Mouse (Mus musculus) small intestine, adult 2 months (tissue): ENCODE data around the gene Mettl24. TPM values are rescaled to one million over a fixed set of nuclear protein-coding genes. Genes with fewer than 3 reads are reported as not detected.

Experiments
- H3K27ac ChIP-seq: fragments of 200-500 bp; 2 replicates; pipeline ENCODE4 v1.5.1; 2012; ENCODE audit warnings: low read depth, low read length, control low read depth, inconsistent platforms; ENCODE audit not compliant: insufficient read depth
- H3K27me3 ChIP-seq: fragments of 200-500 bp; 2 replicates; pipeline ENCODE4 v1.6.1; 2012; ENCODE audit warnings: mild to moderate bottlenecking, moderate library complexity, low read length, inconsistent platforms; ENCODE audit not compliant: control insufficient read depth, insufficient read depth
- H3K36me3 ChIP-seq: fragments of 200-500 bp; 2 replicates; pipeline ENCODE4 v1.6.1; 2012; ENCODE audit warnings: mild to moderate bottlenecking, low read length, control low read depth, inconsistent platforms; ENCODE audit not compliant: control insufficient read depth, insufficient read depth
- H3K4me1 ChIP-seq: fragments of 200-500 bp; 2 replicates; pipeline ENCODE4 v1.6.1; 2012; ENCODE audit warnings: low read length, inconsistent platforms, mixed read lengths; ENCODE audit not compliant: control insufficient read depth, insufficient read depth, insufficient read length
- H3K4me3 ChIP-seq: fragments of 200-500 bp; 2 replicates; pipeline ENCODE4 v1.5.1; 2012; ENCODE audit warnings: low read depth, mild to moderate bottlenecking, control low read depth, inconsistent platforms, low read length, moderate library complexity
- CTCF ChIP-seq: fragments of 200-500 bp; IDR thresholded peaks from 2 replicates; pipeline ENCODE4 v1.5.1; 2012; ENCODE audit warnings: low read depth, mild to moderate bottlenecking, control low read depth, inconsistent platforms, low read length, moderate library complexity, mixed read lengths; ENCODE audit not compliant: insufficient replicate concordance, insufficient read length; ENCODE audit errors: extremely low read depth
- POLR2A ChIP-seq: fragments of 200-500 bp; IDR thresholded peaks from 2 replicates; pipeline ENCODE4 v1.6.1; 2012; ENCODE audit warnings: low read depth, mild to moderate bottlenecking, control low read depth, inconsistent platforms, low read length, moderate library complexity
- WGBS: fragments of 180-500 bp; shearing (Covaris S2); methylation state at CpG from one replicate; pipeline ENCODE4 v1.1.7; 2018; 5-methylcytosine and 5-hydroxymethylcytosine counted together
- polyA plus RNA-seq: library from polyadenylated mRNA; depleted of rRNA; stranded (reverse); fragments of >200 nt; gene quantifications from 2 replicates; pipeline ENCODE4 v1.2.3, GENCODE M21; 2012

The Mettl24 gene
- polyA plus RNA-seq, 1 experiment = 2.0 TPM

- H3K36me3 ChIP-seq = no peaks in the 10 kb centered on the region
- TF ChIP-seq CTCF (no peak), POLR2A (no peak)
- no peak overlapping the region for H3K27ac ChIP-seq
- H3K27me3 ChIP-seq = no peaks in the 10 kb centered on the region
- H3K4me3 ChIP-seq = no peak overlapping the region
- H3K4me1 ChIP-seq = peaks cover 2% of the 10 kb centered on the region; the same call in 1 of the 2 replicates
Observed at GRCm38 (mm10) chr10:40668640-40669039, 14.4 kb upstream of the Mettl24 start.

GRCm38 (mm10) chr10:40672587-40673296 is 10.3 kb upstream of the Mettl24 start:
- no peak for TF ChIP-seq POLR2A
- no peak for TF ChIP-seq CTCF
- Histone ChIP-seq H3K4me1 (peaks cover 2% of the 10 kb centered on the region; the same call in 1 of the 2 replicates), H3K4me3 (no peak overlapping the region), H3K27ac (no peak overlapping the region), H3K36me3 (no peaks in the 10 kb centered on the region), H3K27me3 (no peaks in the 10 kb centered on the region)
- 76% methylated on average over 8 of the region's 8 CpGs for WGBS

GRCm38 (mm10) chr10:40673297-40673665 is 9.8 kb upstream of the Mettl24 start:
- Histone ChIP-seq H3K4me3 (no peak overlapping the region), H3K4me1 (no peaks in the 10 kb centered on the region; the same call in 1 of the 2 replicates), H3K27me3 (no peaks in the 10 kb centered on the region), H3K36me3 (no peaks in the 10 kb centered on the region), H3K27ac (no peak overlapping the region)
- WGBS = 75% methylated on average over 7 of the region's 7 CpGs
- TF ChIP-seq POLR2A = no peak
- TF ChIP-seq CTCF = no peak

DNA sequence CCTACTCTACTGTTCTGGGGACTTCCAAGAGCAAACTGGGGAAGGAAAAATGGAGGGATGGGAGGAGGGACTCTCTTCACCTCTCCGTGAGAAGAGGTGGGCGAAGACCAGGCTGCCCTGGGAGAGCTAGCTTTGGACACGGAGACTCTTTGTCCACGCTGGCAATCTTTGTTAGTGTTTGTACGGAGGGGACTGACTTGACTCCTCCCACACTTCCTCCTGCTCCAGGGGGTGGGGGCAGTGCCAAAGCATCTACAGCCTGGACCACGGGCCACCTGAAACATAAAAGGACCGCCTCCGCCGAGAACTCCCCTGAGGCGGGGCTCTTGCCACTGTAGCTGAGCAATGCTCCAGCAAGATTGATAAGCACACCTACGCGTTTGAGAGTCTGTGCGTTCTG is 8.9 kb upstream of the Mettl24 start:
- H3K36me3 ChIP-seq = no peaks in the 10 kb centered on the region
- H3K27me3 ChIP-seq = no peaks in the 10 kb centered on the region
- no peak overlapping the region for H3K27ac ChIP-seq
- no peak for TF ChIP-seq CTCF
- TF ChIP-seq POLR2A = no peak
- 13% methylated on average over 13 of the region's 13 CpGs for WGBS
- no peaks in the 10 kb centered on the region for H3K4me1 ChIP-seq
- H3K4me3 ChIP-seq = no peak overlapping the region

DNA sequence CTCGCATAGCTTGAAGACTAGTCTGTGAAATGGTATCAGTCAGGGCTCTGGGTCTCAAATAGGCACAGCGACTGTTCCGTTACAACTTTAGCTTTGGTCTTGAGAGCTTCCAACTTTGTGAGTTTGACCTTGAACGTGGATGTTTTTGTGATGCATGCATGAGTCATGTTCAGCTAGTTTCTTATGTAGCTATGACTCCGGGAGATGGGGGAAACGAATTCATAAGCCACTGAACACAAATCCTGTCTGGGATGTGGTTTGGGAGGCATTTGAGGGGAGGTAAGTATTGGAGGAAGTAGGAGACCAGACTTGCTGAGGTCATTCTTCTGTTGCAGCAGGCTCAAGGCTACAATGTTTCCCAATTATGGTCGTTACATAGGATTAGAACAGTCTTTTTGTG is 7.2 kb upstream of the Mettl24 start:
- no peaks in the 10 kb centered on the region for H3K4me1 ChIP-seq
- H3K27me3 ChIP-seq = no peaks in the 10 kb centered on the region
- no peaks in the 10 kb centered on the region for H3K36me3 ChIP-seq
- TF ChIP-seq POLR2A (no peak), CTCF (no peak)
- H3K4me3 ChIP-seq = no peak overlapping the region
- H3K27ac ChIP-seq = no peak overlapping the region
- 75% methylated on average over 7 of the region's 7 CpGs for WGBS

DNA sequence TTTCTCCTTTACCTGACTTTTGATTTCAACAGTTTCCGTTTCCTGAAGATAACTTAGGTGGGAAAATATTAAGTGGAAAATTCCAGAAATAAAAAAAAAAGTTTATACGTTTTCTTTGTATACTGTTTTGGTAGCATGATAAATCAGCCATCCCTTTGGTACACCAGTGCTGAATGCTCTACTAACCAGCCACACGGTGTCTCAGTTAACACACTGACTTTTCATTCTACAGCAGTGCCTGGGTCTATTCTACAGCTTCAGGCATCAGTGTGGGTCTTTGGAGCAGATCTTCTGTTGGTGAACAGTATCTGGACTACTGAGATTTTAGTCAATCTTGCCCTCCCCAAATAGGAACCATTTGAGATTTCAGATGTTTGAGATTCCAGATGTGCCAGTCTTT is 4.6 kb upstream of the Mettl24 start:
- 75% methylated on average over 3 of the region's 3 CpGs for WGBS
- Histone ChIP-seq H3K36me3 (no peaks in the 10 kb centered on the region), H3K4me3 (no peak overlapping the region), H3K4me1 (no peaks in the 10 kb centered on the region), H3K27ac (no peak overlapping the region), H3K27me3 (no peaks in the 10 kb centered on the region)
- TF ChIP-seq CTCF (no peak), POLR2A (no peak)

GRCm38 (mm10) chr10:40682470-40682869 is 612 bp upstream of the Mettl24 start:
- H3K4me3 ChIP-seq = no peak overlapping the region

More at GRCm38 (mm10) chr10:40682470-40682869, 612 bp upstream of the Mettl24 start:
- Histone ChIP-seq H3K36me3 (no peaks in the 10 kb centered on the region), H3K4me1 (no peaks in the 10 kb centered on the region), H3K27ac (no peak overlapping the region), H3K27me3 (no peaks in the 10 kb centered on the region)
- 43% methylated on average over 8 of the region's 8 CpGs for WGBS
- TF ChIP-seq POLR2A = no peak
- TF ChIP-seq CTCF = no peak
